Mouse (Mus musculus) liver, adult 10 weeks (tissue): Measurements from ENCODE around the gene Pabpc4l. TPM values are rescaled to one million over a fixed set of nuclear protein-coding genes. Genes with fewer than 3 reads are reported as not detected.

Experiments
- polyA plus RNA-seq: library from polyadenylated mRNA; stranded (reverse); fragments of 350-450 nt; fragmentation: Illumina TruSeq; extraction: RNeasy Lipid Tissue Mini Kit (QIAGEN cat#74804); gene quantifications from one replicate; pipeline ENCODE4 v1.2.3, GENCODE M21; 2014; ENCODE audit warnings: low read depth, low replicate concordance

Gene Pabpc4l
- polyA plus RNA-seq = 0.45 TPM

GRCm38 (mm10) chr3:46447481-46448265, at the start of gene Pabpc4l:
TSS of gene Pabpc4l (minus strand) at chr3:46448219.

